Mouse (Mus musculus): ENCODE data around the gene Hist3h2a.

Hist3h2a gene

GRCm38 (mm10) chr11:58968551-58968950 is 14.1 kb downstream of the Hist3h2a start:
- DNase-seq (ENCODE audit: low spot score) = no peak

DNA sequence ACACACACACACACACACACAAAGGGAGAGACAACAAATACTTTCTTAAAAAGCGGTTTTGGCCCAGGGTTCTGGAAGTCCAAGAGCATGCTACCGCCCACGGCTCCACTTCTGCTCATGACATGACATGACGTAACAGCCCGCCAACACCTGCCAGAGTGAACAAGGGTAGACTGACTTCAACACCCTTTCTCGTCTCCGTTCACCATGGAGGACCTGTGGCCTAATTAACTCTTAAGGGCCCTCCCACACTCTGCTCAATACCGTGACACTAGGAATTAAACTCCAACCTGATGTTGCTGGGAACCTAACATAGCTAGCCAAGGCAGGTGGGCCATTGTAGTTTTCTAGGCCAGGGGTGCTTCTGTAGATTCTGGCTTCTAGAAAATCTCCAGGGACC is 14.5 kb downstream of the Hist3h2a start:
- DNase-seq (ENCODE audit: low spot score) = no peak

DNA sequence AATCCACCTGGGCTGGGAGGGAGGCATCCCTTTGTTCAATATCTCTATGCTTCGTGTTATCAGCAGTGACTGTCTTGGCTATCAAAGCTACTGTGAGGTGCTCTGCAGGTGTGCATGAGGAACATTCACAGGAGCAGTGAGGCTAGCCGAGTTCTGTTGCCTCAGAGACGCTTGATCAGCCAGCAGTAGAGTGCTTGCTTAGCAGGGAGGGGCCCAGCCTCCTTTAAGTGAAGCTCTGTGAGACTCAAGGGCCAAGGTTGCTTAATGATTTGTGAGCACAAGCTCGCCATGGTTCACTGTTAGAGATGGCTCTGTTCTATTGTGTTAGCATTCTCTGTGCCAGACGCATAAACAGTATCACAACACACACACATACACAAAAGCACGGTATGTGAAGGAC is 15.2 kb downstream of the Hist3h2a start:
- peak; percentile 49 for DNase-seq (ENCODE audit: low spot score)

- DNase-seq (ENCODE audit: low spot score) = no peak
Observed at GRCm38 (mm10) chr11:58970831-58971530, 16.5 kb downstream of the Hist3h2a start.

DNA sequence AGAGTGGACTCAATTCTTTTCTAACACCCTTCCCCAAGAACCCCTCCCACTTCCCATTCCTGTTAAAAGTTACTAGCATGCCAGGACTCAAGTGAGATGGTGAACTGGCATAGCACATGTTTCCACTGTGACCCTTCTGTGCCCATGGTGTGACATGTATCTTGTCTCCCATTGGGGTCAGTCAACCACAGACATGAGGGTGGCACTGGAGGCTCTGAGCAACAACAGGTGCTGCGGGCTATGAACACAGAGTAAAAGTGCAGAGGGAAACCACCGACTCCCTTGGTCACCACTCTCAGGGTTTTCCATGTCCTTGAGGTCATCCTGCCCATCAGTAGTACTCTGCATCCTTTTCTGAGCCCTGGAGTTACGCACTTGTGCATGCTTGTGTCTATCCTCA is 17.3 kb downstream of the Hist3h2a start:
- no peak for DNase-seq (ENCODE audit: low spot score)

DNA sequence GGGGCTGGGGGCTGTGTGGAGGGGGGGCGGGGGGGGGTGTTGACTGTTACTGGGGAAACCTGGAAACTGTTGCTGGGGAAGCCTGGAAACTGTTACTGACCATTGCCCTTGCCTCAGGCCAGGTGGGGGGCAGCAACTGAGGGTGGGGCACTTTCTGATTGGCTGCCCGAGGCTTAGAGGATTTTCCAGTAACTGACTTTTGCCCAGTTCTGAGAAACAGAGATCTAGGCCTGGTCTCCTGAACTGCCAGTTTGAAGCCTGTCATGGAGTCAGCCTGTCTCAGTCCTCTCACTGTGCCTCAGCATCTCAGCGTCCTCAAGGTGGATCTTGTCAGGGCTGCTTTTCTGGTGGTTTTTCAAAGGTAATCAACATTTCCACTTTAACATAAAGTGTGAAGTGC is 19.9 kb downstream of the Hist3h2a start:
- DNase-seq (ENCODE audit: low spot score) = no peak

DNA sequence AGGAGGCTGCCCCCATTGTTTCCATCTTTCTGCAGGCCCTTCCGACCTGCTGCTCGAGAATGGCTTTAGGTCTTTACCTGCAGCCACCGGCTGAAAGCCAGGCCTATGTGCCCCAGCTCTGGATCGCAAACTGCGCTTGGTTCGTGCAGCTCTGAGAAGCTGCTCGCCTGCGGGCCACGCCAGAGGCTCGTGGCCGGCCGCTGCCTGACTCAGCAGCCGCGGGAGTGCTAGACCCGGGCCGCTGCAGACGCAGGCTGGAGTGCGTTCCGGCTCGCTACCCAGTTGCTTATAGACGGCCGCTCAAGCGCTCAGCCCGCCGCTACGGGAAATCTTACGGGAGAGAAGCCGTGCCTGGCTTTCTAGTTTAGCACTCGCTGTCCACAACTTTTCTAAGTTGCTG is 22.7 kb downstream of the Hist3h2a start:
- DNase-seq (ENCODE audit: low spot score) = peak; percentile 32

GRCm38 (mm10) chr11:58977607-58978026 is 23.1 kb downstream of the Hist3h2a start:
- no peak for DNase-seq (ENCODE audit: low spot score)

DNA sequence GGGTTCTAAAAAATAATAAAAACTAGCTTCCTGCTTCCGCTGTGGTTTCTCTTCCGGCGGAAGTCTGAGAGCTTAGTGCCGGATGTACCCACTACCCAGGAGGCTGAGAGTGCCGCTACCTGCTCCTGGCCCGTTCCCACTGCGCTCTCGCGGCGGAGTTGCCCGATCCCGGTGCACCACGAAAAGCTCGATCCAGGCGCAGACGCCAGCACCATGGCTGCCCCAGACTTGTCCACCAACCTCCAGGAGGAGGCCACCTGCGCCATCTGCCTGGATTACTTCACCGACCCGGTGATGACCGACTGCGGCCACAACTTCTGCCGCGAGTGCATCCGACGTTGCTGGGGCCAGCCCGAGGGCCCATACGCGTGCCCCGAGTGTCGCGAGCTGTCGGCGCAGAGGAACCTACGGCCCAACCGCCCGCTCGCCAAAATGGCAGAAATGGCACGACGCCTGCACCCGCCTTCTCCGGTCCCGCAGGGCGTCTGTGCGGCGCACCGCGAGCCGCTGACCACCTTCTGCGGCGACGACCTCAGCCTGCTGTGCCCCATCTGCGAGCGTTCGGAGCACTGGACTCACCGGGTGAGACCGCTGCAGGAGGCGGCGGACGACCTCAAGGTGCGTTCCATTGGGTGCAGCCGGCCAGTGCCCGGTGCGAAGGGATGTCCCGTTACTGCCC is 23.7 kb downstream of the Hist3h2a start, which contains the start of gene Trim11:
Gene Trim11, plus strand, starts transcription at position 67 of the 679 bp plus-strand sequence.
- peak; percentile 78 for DNase-seq (ENCODE audit: low spot score)

DNA sequence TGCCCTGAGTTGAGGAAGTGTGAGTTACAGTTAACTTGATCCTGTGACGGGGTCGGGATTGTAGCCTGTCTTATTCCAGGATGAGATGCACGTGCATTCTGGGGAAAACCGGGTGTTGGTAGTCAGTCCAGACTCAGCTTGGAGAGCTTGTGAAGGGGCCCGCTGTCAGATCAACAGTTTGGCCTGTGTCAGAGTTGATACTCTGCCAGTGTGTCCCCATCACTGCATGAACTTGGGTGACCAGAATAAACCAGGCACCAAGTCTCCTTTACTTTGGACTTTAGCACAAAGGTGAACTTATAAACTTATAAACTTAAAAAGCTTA is 24.2 kb downstream of the Hist3h2a start:
- no peak for DNase-seq (ENCODE audit: low spot score)

DNA sequence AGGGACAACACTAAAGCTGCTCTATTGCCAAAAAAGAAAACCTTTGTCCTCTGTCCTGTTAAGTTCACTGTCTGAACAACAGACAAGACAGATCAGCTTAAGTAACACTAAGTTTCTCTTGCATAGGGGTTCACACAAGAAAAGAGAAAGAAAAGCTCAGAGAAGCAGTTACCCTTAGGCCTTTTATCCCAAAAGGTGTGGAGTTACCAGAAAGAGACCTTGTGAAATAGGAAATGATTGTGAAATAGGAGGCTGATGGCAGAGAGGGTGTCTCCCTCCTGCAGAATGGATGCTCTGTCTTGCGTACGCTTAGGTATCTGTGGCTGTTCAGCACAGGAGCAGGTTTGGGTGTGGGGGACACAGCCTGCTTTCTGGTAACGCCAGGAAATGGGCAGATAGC is 24.7 kb downstream of the Hist3h2a start:
- DNase-seq (ENCODE audit: low spot score) = no peak

- no peak for DNase-seq (ENCODE audit: low spot score)
Observed at GRCm38 (mm10) chr11:58979661-58980060, 25.2 kb downstream of the Hist3h2a start.

- no peak for DNase-seq (ENCODE audit: low spot score)
Observed at GRCm38 (mm10) chr11:58980381-58980990, 26.0 kb downstream of the Hist3h2a start.

- no peak for DNase-seq (ENCODE audit: low spot score)
Observed at GRCm38 (mm10) chr11:58981541-58982447, 27.3 kb downstream of the Hist3h2a start.

DNA sequence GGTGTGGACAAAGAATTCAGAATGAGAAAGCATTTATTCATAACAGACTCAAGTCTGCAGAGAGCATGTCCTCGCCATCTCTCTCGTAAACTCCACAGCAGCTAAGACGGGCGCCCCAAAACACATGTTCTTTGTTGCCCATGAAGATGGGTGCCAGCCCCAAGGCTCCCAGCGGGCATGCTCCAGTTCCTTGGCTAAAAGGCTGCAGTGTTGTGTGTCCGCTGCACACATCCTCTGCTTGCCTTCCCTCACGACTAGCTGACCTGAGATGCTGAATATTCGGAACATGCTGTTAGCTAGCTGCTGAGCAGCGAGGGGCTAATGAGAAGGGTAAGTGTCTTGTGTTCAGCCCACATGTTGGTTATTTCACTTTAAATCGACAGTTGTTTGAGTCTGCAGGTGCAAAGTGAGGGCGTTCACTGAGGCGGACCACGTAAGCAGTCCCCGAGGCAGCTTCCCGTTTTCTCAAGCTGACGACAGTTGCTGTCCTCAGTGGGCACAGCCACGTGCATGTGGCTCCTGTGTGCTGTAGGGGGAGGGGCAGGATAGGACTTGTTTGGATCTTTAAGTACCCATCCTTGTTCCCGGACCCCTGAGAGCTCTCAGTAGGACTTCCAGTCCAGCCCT is 28.1 kb downstream of the Hist3h2a start:
- DNase-seq (ENCODE audit: low spot score) = no peak

DNA sequence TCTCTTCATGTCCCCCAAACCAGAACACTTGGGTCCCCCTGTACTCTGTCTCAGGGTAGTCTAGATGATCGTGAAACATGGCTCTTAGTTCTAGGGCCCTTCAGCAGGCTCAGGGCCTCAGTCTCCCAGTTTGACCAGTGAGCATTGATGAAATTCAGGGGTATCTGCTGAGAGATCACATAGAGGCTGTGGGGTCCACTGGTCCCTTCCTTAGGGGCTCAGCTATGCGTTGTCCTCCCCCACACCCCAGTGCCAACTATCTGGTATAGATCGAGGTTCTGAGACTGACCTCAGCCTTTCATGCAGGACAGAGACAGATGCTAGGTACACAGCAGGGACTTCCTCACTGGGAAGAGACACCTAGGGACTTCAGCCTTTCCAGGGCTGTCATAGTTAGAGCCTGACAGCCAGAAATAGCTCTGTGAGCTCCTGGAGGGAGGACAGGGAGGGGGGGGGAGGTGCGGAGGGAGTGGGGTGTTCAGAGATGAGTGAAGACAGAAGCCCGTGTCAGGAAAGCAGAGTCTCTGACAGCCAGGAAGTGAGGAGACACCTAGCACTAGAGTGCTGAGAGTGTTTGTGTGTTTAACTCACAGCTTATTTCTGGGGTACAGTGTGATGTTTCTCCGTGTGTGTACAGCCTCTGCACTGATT is 29.3 kb downstream of the Hist3h2a start:
- DNase-seq (ENCODE audit: low spot score) = no peak

DNA sequence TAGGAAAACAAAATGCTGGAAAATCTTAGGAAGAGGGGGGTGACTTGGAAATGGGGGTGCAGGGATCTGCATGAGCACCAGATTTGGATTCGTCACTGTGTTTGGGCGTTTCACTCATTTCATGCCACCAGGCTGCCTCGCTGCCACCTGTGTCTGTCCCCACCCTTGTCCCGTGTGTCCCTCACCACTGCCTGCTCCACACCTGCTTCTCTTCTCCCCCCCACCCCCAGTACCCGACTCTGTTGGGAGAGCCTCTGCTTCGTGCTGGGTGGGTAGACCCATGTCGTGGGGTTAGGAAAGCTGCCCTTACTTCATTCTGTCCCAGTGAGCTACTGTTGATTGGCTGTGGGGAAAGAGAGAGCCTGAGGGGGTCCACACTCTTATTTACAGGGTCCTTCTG is 30.2 kb downstream of the Hist3h2a start:
- no peak for DNase-seq (ENCODE audit: low spot score)

- no peak for DNase-seq (ENCODE audit: low spot score)
Observed at GRCm38 (mm10) chr11:58985299-58985917, 30.9 kb downstream of the Hist3h2a start.

- DNase-seq (ENCODE audit: low spot score) = no peak
Observed at GRCm38 (mm10) chr11:58989166-58989565, 34.7 kb downstream of the Hist3h2a start.

GRCm38 (mm10) chr11:58990141-58990540 is 35.7 kb downstream of the Hist3h2a start:
- no peak for DNase-seq (ENCODE audit: low spot score)

GRCm38 (mm10) chr11:58990794-58991193 is 36.3 kb downstream of the Hist3h2a start:
- DNase-seq (ENCODE audit: low spot score) = no peak
